Mouse (Mus musculus): ENCODE measurements around the gene Taf5l. TPM values are rescaled to one million over a fixed set of nuclear protein-coding genes. Genes with fewer than 3 reads are reported as not detected.
"Not testable (repeated sequence)": the region's sequence is repeated elsewhere in the genome, so short reads cannot be mapped to it uniquely, and the experiment has no call there.

Gene Taf5l
- 10 to 100 TPM; 12.0 to 13.6 TPM for total RNA-seq (2021)
- long read RNA-seq, experiment 1, transcript Taf5l-202 (5 exons, 2,973 nt): major isoform, 8 of 15 reads
- long read RNA-seq, experiment 1, partial matches to known transcripts: 1 of 15 reads
- long read RNA-seq, experiment 1, other reads (novel, unspliced or antisense): 5 of 15 reads
- long read RNA-seq, experiment 2, transcript Taf5l-202 (5 exons, 2,973 nt): major isoform, 13 of 21 reads
- long read RNA-seq, experiment 2, partial matches to known transcripts: 1 of 21 reads
- long read RNA-seq, experiment 2, other reads (novel, unspliced or antisense): 7 of 21 reads

- intact Hi-C loops (cut with DNase I): no loop called here
- peak; percentile 89 to 92 for DNase-seq
Measured at GRCm38 (mm10) chr8:124021237-124022227, at the start of gene Taf5l, which contains the start of gene Urb2. Gene Taf5l, minus strand, starts transcription at chr8:124021397. Gene Urb2, plus strand, starts transcription at chr8:124021508.

DNA sequence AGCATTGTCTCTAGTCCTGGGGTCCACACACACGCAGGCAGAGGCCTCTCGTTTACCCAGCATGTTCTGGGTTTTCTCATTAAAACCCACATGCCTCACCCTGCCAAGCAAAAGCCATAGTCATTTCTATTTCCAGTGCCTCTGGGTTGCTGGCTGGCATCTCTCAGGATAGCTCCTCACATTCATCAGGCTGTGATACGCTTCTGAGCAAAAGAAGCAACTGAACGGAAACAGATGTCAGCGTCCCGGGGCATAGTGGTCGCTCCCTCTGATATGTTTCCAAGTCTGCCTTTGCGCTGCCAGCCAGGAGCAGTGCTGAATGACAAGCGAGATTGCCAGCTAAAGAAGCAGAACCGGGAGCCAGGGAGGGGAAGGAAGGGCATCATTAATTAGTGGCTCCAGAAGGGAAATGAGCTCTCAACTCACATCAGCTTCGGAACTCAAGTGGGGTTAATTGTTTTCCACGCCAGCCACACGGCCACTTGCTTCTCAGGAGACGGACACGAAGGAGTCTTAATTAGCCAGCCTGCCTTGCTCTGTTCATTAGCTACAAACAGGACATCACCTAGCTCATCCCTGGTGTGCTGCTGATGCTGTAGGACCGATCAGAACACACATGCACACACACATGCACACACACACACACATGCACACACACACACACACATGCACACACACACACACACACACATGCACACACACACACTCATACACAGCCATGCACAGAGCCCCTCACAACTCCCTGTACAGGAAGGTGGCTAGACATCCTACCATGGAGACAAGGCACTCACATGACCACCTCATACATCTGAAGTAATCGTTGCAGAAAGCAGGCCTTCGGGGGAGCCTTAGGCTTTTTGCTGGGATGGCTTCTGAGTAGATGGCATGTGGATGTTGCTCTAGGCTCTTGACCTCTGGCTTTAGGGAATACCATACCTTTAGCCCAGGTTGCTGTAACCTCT is 49.4 kb upstream of the Taf5l start:
- intact Hi-C loops (cut with DNase I): no loop called here
- DNase-seq: no peak

GRCm38 (mm10) chr8:124067059-124067750 is 46.0 kb upstream of the Taf5l start:
- intact Hi-C loops (cut with DNase I): no loop called here
- no peak for DNase-seq

DNA sequence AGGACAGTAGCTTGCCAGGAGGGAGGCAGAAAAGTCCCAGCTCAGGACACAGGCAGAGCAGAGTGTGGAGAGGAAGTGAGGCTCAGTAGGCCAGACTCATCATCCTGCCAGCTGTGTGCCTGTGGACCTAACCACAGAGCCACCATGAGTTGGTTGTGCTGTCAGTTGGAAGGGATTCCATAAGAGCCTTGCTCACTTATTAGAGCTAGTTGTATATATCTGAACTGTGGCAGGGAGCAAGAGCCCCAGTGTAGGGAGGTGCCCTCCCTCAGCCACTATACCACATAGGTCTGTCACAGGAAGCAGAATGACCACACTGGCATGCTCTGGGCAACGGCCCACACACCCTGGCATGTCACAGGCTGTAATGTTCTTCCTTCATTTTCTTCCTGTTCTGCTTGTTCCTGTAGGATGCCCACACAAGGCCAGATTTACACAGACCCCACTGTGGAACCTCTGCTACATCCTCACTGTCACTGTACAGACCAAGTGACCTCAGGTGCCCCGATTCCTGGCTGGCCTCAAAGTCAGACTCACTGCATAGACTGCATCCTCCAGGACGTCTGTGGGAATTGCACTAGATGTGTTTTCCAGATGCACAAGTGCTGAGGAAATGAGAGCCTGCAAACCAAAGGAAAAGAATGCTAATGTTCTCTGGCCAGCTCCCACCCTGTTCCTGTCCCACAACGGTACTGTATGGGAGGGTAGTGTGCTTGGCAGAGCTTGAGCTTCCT is 45.3 kb upstream of the Taf5l start:
- intact Hi-C loops (cut with DNase I): no loop called here
- DNase-seq: peak in 1 of 2 experiments; percentile 27

DNA sequence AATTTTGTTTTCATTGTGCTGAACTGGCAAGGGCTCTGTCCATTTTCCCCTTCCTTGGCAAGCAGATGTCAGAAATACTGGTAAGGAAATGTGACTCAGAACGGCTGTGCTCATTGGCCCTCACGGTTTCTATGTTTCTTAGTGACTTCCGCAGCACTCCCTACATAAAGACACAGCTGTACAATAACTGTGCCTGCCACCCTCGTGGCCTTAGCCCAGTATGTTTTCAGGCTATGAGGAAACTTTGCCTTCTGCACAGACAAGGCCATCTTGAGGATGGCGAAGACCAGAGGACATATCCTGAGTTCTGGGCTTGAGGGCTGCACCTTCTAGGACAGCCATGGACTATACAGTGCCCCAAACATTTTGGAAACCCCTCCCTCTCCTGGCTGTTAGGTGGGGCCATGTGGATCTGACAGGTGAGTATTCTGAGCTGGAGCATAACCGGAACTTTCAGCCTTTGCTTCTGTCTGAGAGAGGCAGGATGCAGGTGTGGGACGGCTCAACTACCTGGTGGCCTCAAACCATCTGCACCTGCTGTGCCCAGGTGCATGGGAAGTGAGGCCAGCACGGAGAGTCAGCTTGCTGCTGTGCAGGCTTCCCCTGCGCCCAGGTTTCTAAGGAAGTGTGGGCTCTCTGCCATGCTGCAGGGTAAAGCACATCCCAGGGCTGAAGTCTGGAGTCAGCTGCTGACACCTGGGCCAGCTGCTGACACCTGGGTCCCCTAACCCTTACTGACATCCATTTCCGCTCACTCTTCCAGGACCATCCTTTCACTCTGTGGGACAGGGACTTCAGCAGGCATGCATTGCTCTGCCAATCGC is 35.8 kb upstream of the Taf5l start:
- DNase-seq: no peak
- intact Hi-C loops (cut with DNase I): no loop called here

DNA sequence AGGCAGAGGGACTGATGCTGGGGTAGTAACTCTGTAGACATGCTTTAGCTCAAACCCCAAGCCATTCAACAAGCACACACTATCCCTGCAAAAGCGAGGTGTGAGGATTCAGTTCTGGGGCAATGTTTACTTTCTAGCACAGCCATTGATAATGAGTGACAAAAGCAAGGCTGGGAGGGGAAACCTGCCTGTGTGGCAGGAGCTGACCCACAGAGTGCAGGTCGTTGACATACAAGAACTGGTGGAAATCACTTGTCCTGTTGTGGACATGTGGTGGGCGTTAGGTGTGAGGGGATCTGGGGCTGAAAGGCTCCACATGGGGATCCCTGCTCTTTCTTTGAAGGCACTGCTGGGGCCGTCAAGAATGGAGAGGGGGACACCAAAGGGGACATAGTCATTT is 31.4 kb upstream of the Taf5l start:
- intact Hi-C loops (cut with DNase I): loop anchor here (1.0 to 5.0 kb wide), 2 partner anchors 180 to 295 kb away; partner anchors contain the start of gene Galnt2
- no peak for DNase-seq

- DNase-seq: peak; percentile 54 to 70
- intact Hi-C loops (cut with DNase I): loop anchor here (1.0 to 5.0 kb wide), 2 partner anchors 180 to 295 kb away; partner anchors contain the start of gene Galnt2
Measured at GRCm38 (mm10) chr8:124052110-124052509, 30.9 kb upstream of the Taf5l start.

GRCm38 (mm10) chr8:124045856-124046255 is 24.7 kb upstream of the Taf5l start:
- intact Hi-C loops (cut with DNase I): no loop called here
- DNase-seq: no peak

GRCm38 (mm10) chr8:124044931-124045330 is 23.7 kb upstream of the Taf5l start:
- DNase-seq: no peak
- intact Hi-C loops (cut with DNase I): no loop called here

- intact Hi-C loops (cut with DNase I): no loop called here
- no peak for DNase-seq
Measured at GRCm38 (mm10) chr8:124044421-124044820, 23.2 kb upstream of the Taf5l start.

- intact Hi-C loops (cut with DNase I): no loop called here
- no peak for DNase-seq
Measured at GRCm38 (mm10) chr8:124042201-124042600, 21.0 kb upstream of the Taf5l start.

GRCm38 (mm10) chr8:124039351-124039750 is 18.2 kb upstream of the Taf5l start:
- DNase-seq: no peak

GRCm38 (mm10) chr8:124038121-124038520 is 16.9 kb upstream of the Taf5l start:
- intact Hi-C loops (cut with DNase I): loop anchor here (10.0 kb wide), 1 partner anchor 63 kb away; no protein-coding TSS in a partner anchor
- DNase-seq: no peak

More at GRCm38 (mm10) chr8:124039351-124039750, 18.2 kb upstream of the Taf5l start:
- intact Hi-C loops (cut with DNase I): loop anchor here (10.0 kb wide), 1 partner anchor 65 kb away; no protein-coding TSS in a partner anchor

GRCm38 (mm10) chr8:124033400-124033799 is 12.2 kb upstream of the Taf5l start:
- intact Hi-C loops (cut with DNase I): loop anchor here (10.0 kb wide), 1 partner anchor 59 kb away; no protein-coding TSS in a partner anchor
- no peak for DNase-seq

DNA sequence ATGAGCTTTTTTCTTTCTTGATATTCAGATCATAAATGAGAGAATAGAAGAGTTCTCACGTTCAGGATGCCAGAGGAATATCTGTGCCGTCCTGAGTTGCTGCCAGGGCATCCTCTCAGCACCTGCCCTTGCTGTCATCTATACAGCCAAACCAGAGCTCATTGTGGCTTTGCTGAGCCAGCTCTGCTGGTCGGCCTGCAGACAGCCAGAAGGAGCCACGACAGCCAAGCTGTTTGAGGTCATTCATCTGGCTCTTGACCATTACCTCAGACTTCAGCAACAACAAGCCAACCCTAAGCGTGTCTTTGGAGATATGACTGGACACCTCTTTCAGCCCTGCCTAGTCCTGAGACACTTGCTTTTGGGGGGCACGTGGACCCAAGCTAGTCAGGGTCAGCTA is 6.6 kb upstream of the Taf5l start:
- no peak for DNase-seq
- intact Hi-C loops (cut with DNase I): no loop called here

GRCm38 (mm10) chr8:124026265-124026664 is 5.1 kb upstream of the Taf5l start:
- intact Hi-C loops (cut with DNase I); DNase-seq: not testable (repeated sequence)

GRCm38 (mm10) chr8:124020439-124021236 is 559 bp downstream of the Taf5l start:
- intact Hi-C loops (cut with DNase I): no loop called here
- peak; percentile 11 to 31 for DNase-seq
